Mouse (Mus musculus): Measurements from ENCODE around the gene Gm49601.

Gene Gm49601

GRCm38 (mm10) chr16:18582426-18583148 is 43.6 kb downstream of the Gm49601 start:
- no peak for ATAC-seq (ENCODE audit: low TSS enrichment)

- no peak; the same call in 1 of the 2 replicates for ATAC-seq (ENCODE audit: low TSS enrichment)
Observed at GRCm38 (mm10) chr16:18581623-18582205, 44.5 kb downstream of the Gm49601 start.

GRCm38 (mm10) chr16:18581050-18581622 is 45.1 kb downstream of the Gm49601 start:
- ATAC-seq (ENCODE audit: low TSS enrichment) = no peak

- ATAC-seq (ENCODE audit: low TSS enrichment) = no peak
Observed at GRCm38 (mm10) chr16:18580389-18580788, 45.8 kb downstream of the Gm49601 start.

GRCm38 (mm10) chr16:18577599-18578160 is 48.5 kb downstream of the Gm49601 start:
- no peak for ATAC-seq (ENCODE audit: low TSS enrichment)

GRCm38 (mm10) chr16:18577071-18577470 is 49.2 kb downstream of the Gm49601 start:
- no peak for ATAC-seq (ENCODE audit: low TSS enrichment)

- no peak for ATAC-seq (ENCODE audit: low TSS enrichment)
Observed at GRCm38 (mm10) chr16:18574196-18574595, 52.0 kb downstream of the Gm49601 start.

All from frontal cortex, adult (tissue).